Mouse (Mus musculus) embryonic fibroblast, embryonic 13.5 days (primary cell): ENCODE data around the gene Atxn7.

Experiments used
- CTCF ChIP-seq: IDR thresholded peaks from 2 replicates; pipeline ENCODE4 v1.5.1; 2011; ENCODE audit warnings: mild to moderate bottlenecking, control low read depth, low read length, moderate library complexity, borderline replicate concordance; ENCODE audit not compliant: insufficient read depth
- POLR2A ChIP-seq: IDR thresholded peaks from 2 replicates; pipeline ENCODE4 v1.6.1; 2011; ENCODE audit warnings: low read depth, mild to moderate bottlenecking, control low read depth, low read length, moderate library complexity

- no peak for TF ChIP-seq POLR2A
- TF ChIP-seq CTCF = no peak
Measured at GRCm38 (mm10) chr14:13962476-13962875, 1.2 kb downstream of the Atxn7 start.
